Mouse (Mus musculus): ENCODE measurements around the gene Epb41l4b.

GRCm38 (mm10) chr4:57140200-57140799, 2.9 kb downstream of the Epb41l4b start:
- no peak for TF ChIP-seq POLR2A (IDR thresholded peaks at IDR 0.05; ENCODE audit: borderline replicate concordance, insufficient read depth, low read length)
- TF ChIP-seq CTCF (IDR thresholded peaks at IDR 0.05; ENCODE audit: borderline replicate concordance, insufficient read depth, low read depth, low read length) = no peak

Measured in cerebellum, adult 2 months (tissue).